Mouse (Mus musculus) embryonic facial prominence, embryonic 12.5 days (tissue): ENCODE measurements around the gene Zc3h14. TPM values are rescaled to one million over a fixed set of nuclear protein-coding genes. Genes with fewer than 3 reads are reported as not detected.

Experiments
- ATAC-seq: fragments of 200-750 bp; cut with Nextera tagmentation; 2 replicates; pipeline ENCODE4 v1.8.0; 2017; ENCODE audit not compliant: insufficient number of reproducible peaks, insufficient read depth, low FRiP score, low TSS enrichment
- H3K27ac ChIP-seq: fragments of 300-500 bp; sonication (generic); 2 replicates; pipeline ENCODE4 v1.5.1; 2016; ENCODE audit warnings: mild to moderate bottlenecking
- H3K27me3 ChIP-seq: fragments of 300-500 bp; sonication (generic); 2 replicates; pipeline ENCODE4 v1.6.1; 2016; ENCODE audit warnings: mild to moderate bottlenecking, moderate library complexity
- H3K36me3 ChIP-seq: fragments of 300-500 bp; sonication (generic); 2 replicates; pipeline ENCODE4 v1.6.1; 2016; ENCODE audit warnings: mild to moderate bottlenecking
- H3K4me1 ChIP-seq: fragments of 300-500 bp; sonication (generic); 2 replicates; pipeline ENCODE4 v1.6.1; 2016
- H3K4me2 ChIP-seq: fragments of 300-500 bp; sonication (generic); replicated peaks from 2 replicates; pipeline ENCODE4 v1.6.1; 2016; ENCODE audit warnings: mild to moderate bottlenecking, moderate library complexity
- H3K4me3 ChIP-seq: fragments of 300-500 bp; sonication (generic); 2 replicates; pipeline ENCODE4 v1.5.1; 2016; ENCODE audit warnings: mild to moderate bottlenecking
- H3K9ac ChIP-seq: fragments of 300-500 bp; sonication (generic); 2 replicates; pipeline ENCODE4 v1.6.1; 2016; ENCODE audit warnings: mild to moderate bottlenecking, moderate library complexity
- H3K9me3 ChIP-seq: fragments of 300-500 bp; sonication (generic); 2 replicates; pipeline ENCODE4 v1.6.1; 2016; ENCODE audit warnings: mild to moderate bottlenecking, moderate library complexity
- WGBS: fragments of 180-500 bp; shearing (Covaris S2); methylation state at CpG from one replicate; pipeline ENCODE4 v1.1.7; 2016; 5-methylcytosine and 5-hydroxymethylcytosine counted together
- polyA plus RNA-seq: library from polyadenylated mRNA; unstranded; fragments of >200 nt; fragmentation: Nextera tagmentation; extraction: Ambion mirVana; gene quantifications from 2 replicates; pipeline ENCODE4 v1.2.1, GENCODE M21; 2016

The Zc3h14 gene
- polyA plus RNA-seq, 1 experiment from 2014 or later: 159 TPM

DNA sequence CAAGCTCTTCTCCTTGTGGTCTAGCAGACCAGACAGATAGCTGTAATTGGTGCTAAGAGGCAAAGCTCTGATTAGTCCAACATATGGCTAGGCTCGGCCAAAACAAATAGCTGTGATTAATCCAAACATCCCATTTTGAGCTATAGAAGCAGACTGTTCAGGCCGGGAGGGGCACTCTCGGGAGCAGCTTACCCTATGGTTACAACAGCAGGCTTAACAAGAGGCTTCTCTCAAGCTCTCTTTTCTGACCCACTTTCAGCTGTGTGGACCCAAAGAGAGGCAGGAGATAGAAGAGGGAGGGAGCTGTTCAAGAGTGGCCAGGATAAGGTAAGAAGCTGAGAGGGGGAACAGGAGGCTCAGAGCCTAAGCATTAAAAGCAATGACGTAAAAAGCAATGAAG, 1.1 kb upstream of the Zc3h14 start:
- peaks cover 20% of the 10 kb centered on the region for H3K4me1 ChIP-seq
- H3K9me3 ChIP-seq: no peaks in the 10 kb centered on the region
- WGBS: 57% methylated on average over 4 of the region's 4 CpGs
- no peaks in the 10 kb centered on the region for H3K36me3 ChIP-seq
- no peak overlapping the region for H3K9ac ChIP-seq
- no peak overlapping the region for H3K4me2 ChIP-seq
- no peaks in the 10 kb centered on the region for H3K27me3 ChIP-seq
- no peak for ATAC-seq
- no peak overlapping the region for H3K27ac ChIP-seq
- no peak overlapping the region for H3K4me3 ChIP-seq

DNA sequence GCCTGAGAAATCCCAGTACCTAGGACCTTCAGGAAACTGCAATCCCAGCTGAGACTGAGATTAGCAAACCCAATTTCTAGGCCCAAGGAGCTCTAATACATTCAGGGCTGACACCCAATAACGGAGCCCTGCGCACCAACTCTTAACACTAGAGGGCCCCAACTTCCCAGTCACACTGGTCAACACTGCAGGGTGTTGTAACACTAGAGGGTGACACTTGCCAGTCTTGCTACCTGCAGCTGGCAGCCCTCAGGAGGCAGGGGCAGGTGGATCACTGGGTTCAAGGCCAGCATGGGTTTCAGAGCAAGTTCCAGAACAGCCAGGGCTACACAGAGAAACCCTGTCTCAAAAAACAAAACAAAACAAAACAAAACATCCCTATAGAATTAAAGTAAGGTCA, 633 bp upstream of the Zc3h14 start:
- Histone ChIP-seq H3K27ac (no peak overlapping the region), H3K9ac (no peak overlapping the region), H3K4me1 (peaks cover 20% of the 10 kb centered on the region), H3K4me2 (no peak overlapping the region), H3K4me3 (no peak overlapping the region), H3K36me3 (no peaks in the 10 kb centered on the region), H3K9me3 (no peaks in the 10 kb centered on the region), H3K27me3 (no peaks in the 10 kb centered on the region)
- 19% methylated on average over 2 of the region's 2 CpGs for WGBS
- ATAC-seq: 0 out of 2 replicates have a peak, but pooled peaks have one; percentile 37

DNA sequence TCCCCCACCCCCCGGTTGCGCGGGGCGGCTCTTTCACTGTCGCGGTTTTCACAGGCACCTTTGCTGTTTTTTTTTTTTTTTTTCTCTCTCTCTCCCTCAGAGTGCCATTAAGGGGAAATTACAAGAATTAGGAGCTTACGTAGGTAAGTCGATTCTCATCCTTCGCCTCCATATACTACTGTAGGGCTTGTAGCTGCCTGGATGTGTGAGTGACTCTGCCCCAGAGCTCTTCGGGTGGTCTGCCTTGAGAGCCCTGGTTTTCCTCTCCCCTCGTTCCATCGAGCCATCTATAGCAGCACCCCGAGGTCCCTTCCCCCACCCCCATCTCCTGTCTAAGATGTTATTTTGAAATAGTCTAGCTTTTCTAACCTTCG, 603 bp downstream of the Zc3h14 start:
- Histone ChIP-seq H3K27ac (peak overlapping the region; percentile 96), H3K9me3 (no peaks in the 10 kb centered on the region), H3K4me2 (peak overlapping the region; percentile 65), H3K27me3 (no peaks in the 10 kb centered on the region), H3K4me1 (peaks cover 20% of the 10 kb centered on the region), H3K9ac (peak overlapping the region; percentile 94), H3K4me3 (peak overlapping the region; percentile 85), H3K36me3 (no peaks in the 10 kb centered on the region)
- 2% methylated on average over 13 of the region's 14 CpGs for WGBS
- ATAC-seq: peak; percentile 51; the same call in 1 of the 2 replicates

DNA sequence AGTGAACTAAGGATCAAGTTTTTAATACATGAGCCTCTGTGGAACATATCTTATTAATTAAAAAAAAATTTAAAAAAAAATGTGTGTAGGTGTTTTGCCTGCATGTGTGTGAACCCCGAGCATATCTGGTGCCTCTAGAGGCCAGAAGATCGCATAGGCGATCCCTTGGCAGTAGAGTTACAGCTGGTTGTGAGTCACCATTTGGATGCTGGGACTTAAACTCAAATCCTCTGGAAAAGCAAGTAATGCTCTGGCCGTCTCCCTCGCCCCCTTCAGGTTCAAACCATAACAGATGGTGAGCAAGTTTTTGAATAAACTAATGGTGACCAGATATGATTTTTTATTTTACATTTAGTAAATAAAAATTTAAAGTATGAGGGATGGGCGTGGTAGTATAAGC, 10.9 kb downstream of the Zc3h14 start:
- Histone ChIP-seq H3K4me2 (no peak overlapping the region), H3K36me3 (peaks cover 59% of the 10 kb centered on the region), H3K4me1 (no peaks in the 10 kb centered on the region), H3K27ac (no peak overlapping the region), H3K9ac (no peak overlapping the region), H3K4me3 (no peak overlapping the region), H3K9me3 (no peaks in the 10 kb centered on the region), H3K27me3 (no peaks in the 10 kb centered on the region)
- ATAC-seq: no peak
- WGBS: 87% methylated on average over 6 of the region's 6 CpGs

DNA sequence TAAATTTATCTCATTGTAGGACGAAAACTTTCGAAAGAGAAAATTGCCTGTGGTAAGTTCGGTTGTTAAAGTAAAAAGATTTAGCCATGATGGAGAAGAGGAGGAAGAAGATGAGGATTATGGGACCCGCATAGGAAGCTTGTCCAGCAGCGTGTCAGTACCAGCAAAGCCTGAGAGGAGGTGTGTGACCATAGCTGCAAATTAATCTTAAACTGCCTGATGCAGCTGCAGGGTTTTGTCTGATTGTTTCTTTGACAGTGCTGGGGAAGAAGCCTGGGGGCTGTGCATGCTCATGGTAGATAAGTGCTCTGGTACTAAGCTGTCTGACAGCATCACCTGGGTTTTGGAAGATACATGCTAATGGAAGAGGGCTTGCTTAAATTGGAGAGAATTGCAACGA, 12.9 kb downstream of the Zc3h14 start:
- no peaks in the 10 kb centered on the region for H3K27me3 ChIP-seq
- 95% methylated on average over 6 of the region's 6 CpGs for WGBS
- H3K27ac ChIP-seq: no peak overlapping the region
- H3K36me3 ChIP-seq: peaks cover 73% of the 10 kb centered on the region
- no peak overlapping the region for H3K4me2 ChIP-seq
- no peaks in the 10 kb centered on the region for H3K9me3 ChIP-seq
- H3K9ac ChIP-seq: no peak overlapping the region
- ATAC-seq: no peak
- H3K4me3 ChIP-seq: no peak overlapping the region
- H3K4me1 ChIP-seq: no peaks in the 10 kb centered on the region

DNA sequence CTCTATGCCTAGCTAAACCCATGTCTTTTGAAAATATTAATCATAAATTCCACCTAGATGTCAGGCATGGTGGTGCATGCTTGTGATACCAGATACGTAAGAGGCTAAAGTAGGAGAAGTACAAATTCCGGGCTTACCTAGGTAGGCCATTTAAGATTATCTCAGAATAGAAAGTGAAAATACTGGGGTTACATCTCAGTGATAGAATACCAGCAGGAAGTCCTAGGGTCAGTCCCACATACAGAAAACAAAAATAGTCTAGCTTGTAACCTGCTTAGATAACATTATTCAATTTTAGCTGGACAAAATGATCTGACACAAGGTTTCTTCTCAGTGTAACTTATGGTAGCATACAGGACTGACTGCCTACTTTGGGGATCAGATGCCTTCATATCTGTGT, 19.5 kb downstream of the Zc3h14 start:
- no peak overlapping the region for H3K27ac ChIP-seq
- H3K36me3 ChIP-seq: peaks cover 77% of the 10 kb centered on the region
- H3K27me3 ChIP-seq: no peaks in the 10 kb centered on the region
- H3K9me3 ChIP-seq: no peaks in the 10 kb centered on the region
- no peak overlapping the region for H3K9ac ChIP-seq
- no peak overlapping the region for H3K4me2 ChIP-seq
- no peaks in the 10 kb centered on the region for H3K4me1 ChIP-seq
- WGBS: 98% methylated on average over 2 of the region's 2 CpGs
- no peak for ATAC-seq
- H3K4me3 ChIP-seq: no peak overlapping the region

DNA sequence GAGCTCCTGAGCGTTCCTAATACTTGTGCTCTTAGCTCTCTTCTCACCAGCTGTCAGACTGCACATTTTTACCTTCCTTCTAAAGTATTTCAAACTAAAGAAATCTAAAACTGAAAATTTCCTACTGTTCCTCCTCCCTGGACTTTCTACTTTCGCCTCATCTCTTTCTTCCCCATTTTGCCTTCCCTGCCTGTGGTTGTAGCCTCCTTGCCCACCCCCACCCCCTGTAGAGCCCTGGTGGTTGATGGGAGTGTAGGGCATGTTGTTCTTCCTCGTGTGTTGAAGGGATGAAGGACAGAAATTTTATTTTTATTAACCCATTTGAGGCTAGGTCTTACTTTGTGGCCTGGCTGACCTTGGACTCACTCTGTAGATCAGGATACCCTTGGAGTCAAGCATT, 30.7 kb downstream of the Zc3h14 start:
- ATAC-seq: no peak

DNA sequence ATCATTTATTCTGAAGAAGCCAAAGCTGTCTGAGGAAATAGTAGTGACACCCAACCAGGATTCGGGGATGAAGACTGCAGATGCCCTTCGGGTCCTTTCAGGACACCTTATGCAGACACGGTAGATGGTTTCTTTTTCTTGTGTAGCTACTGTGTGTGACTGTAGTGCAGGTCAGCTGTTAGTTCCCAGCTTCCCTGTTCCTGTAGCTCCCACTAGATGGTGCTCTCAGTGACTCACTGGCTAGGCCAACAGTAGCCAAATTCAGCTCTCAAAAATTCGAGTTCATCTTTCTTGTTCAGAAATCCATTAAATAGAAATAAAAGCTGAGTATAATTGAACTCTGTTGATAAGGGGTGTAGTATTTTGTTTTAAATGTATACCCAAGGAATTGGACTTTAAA, 32.4 kb downstream of the Zc3h14 start:
- Histone ChIP-seq H3K4me1 (no peaks in the 10 kb centered on the region), H3K4me2 (no peak overlapping the region), H3K27me3 (no peaks in the 10 kb centered on the region), H3K4me3 (no peak overlapping the region), H3K9ac (no peak overlapping the region), H3K9me3 (no peaks in the 10 kb centered on the region), H3K27ac (no peak overlapping the region), H3K36me3 (peaks cover 79% of the 10 kb centered on the region)
- no peak for ATAC-seq
- WGBS: 79% methylated on average over 4 of the region's 4 CpGs

More for the DNA sequence above, 30.7 kb downstream of the Zc3h14 start:
- no peak overlapping the region for H3K9ac ChIP-seq
- H3K4me3 ChIP-seq: no peak overlapping the region
- H3K36me3 ChIP-seq: peaks cover 74% of the 10 kb centered on the region
- no peak overlapping the region for H3K27ac ChIP-seq
- no peaks in the 10 kb centered on the region for H3K9me3 ChIP-seq
- WGBS: 89% methylated on average over 3 of the region's 3 CpGs
- H3K4me1 ChIP-seq: no peaks in the 10 kb centered on the region
- no peaks in the 10 kb centered on the region for H3K27me3 ChIP-seq
- no peak overlapping the region for H3K4me2 ChIP-seq

DNA sequence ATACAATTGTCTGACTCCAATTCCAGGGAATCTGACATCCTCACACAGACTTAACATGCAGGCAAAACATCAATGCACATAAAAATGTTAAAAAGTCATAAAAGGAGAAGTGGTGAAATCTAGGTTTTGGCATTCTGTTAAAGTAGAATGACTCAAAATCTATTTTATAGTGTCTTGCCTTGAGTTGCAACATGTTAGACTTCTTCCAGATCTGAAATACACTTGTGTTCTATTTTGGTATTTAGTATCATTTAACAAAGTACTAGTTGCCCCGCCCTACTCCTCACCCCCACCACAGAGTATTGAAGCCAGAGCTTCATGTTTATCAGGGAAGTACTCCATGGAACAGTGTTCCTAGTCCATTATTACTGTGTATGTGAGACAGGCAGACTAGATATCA, 37.5 kb downstream of the Zc3h14 start:
- no peaks in the 10 kb centered on the region for H3K27me3 ChIP-seq
- H3K9ac ChIP-seq: no peak overlapping the region
- ATAC-seq: no peak
- no peaks in the 10 kb centered on the region for H3K9me3 ChIP-seq
- H3K4me1 ChIP-seq: no peaks in the 10 kb centered on the region
- H3K36me3 ChIP-seq: peaks cover 65% of the 10 kb centered on the region
- H3K4me2 ChIP-seq: no peak overlapping the region
- WGBS: 90% methylated on average over 1 of the region's 1 CpGs
- no peak overlapping the region for H3K4me3 ChIP-seq
- H3K27ac ChIP-seq: no peak overlapping the region

DNA sequence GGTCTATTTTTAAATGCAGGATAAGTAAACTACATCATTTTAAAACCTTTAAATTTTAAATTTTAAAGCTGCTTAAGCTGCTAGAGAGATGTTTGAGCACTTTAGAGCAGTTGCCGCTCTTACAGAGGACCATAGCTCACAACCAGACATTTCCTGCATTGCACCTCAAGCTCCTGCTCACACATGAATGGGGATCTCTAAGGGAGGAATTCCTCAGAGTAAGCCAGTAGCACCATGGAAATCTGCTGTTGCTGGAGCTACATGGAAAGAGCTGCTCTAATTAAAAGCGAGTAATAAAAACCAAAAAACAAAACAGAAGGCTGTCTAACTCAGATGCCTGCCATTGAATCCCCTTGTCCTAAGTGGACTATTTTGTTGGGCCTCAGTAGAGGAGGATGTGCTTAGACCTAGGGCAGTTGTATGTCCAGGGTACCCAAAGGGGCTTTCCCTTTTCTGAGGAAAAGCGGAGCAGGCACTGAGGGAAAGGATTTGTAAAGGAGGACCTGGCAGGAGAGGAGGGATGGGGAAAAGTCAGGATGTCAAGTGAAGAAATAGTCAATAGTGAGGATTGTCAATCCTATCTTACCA, 49.1 kb downstream of the Zc3h14 start:
- Histone ChIP-seq H3K4me3 (no peak overlapping the region), H3K9me3 (no peaks in the 10 kb centered on the region), H3K36me3 (peaks cover 26% of the 10 kb centered on the region), H3K4me1 (no peaks in the 10 kb centered on the region), H3K4me2 (no peak overlapping the region), H3K27ac (no peak overlapping the region), H3K27me3 (no peaks in the 10 kb centered on the region), H3K9ac (no peak overlapping the region)
- 85% methylated on average over 3 of the region's 3 CpGs for whole genome bisulfite sequencing
- ATAC-seq: no peak

DNA sequence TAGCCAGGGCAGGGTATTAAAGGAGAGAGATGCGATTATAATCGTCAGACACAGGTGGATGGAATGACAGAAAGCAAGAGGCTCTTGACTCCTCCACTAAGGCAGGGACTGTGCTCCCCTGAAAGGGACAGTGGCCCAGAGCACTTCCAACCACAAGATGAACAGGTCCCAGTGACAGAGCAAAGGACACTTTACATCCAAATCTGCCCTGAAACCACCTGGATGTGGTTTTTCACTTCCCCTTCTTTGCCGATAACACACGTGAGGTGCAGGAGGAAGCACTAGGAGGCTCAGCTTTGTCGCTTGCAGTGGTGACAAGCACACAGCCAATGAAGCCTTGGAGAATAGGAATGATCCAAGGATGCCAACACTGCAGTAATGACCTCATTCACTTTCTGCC, 53.6 kb downstream of the Zc3h14 start:
- Histone ChIP-seq H3K36me3 (peaks cover 12% of the 10 kb centered on the region), H3K9me3 (no peaks in the 10 kb centered on the region), H3K9ac (no peak overlapping the region), H3K27me3 (no peaks in the 10 kb centered on the region), H3K4me2 (no peak overlapping the region), H3K27ac (no peak overlapping the region), H3K4me1 (no peaks in the 10 kb centered on the region), H3K4me3 (no peak overlapping the region)
- 85% methylated on average over 5 of the region's 5 CpGs for whole genome bisulfite sequencing
- no peak for ATAC-seq

DNA sequence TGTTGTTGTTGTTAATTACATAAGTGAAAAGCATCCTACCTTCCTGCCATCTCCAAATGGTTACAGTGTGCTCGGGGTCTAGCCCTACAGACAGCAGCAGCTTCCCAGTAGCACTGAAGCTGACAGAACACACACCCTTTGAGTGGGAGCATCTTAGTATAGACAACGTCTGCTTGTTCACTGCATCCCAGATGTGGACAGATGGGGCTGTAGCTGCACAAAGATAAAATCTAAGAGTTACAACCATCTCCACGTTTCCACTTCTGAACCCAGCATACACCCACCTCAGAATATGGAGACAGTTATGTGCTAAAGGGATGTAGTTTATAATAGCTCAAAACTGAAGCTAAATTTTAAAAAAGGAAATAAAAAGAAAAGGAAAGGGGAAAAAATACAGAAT, 55.5 kb downstream of the Zc3h14 start:
- Histone ChIP-seq H3K4me3 (no peak overlapping the region), H3K36me3 (peaks cover 12% of the 10 kb centered on the region), H3K27me3 (no peaks in the 10 kb centered on the region), H3K9ac (no peak overlapping the region), H3K4me1 (no peaks in the 10 kb centered on the region), H3K4me2 (no peak overlapping the region), H3K27ac (no peak overlapping the region), H3K9me3 (no peaks in the 10 kb centered on the region)
- ATAC-seq: no peak
- WGBS: 67% methylated on average over 3 of the region's 3 CpGs
